Mouse (Mus musculus): Measurements from ENCODE around the gene Sco2.

Gene Sco2

DNA sequence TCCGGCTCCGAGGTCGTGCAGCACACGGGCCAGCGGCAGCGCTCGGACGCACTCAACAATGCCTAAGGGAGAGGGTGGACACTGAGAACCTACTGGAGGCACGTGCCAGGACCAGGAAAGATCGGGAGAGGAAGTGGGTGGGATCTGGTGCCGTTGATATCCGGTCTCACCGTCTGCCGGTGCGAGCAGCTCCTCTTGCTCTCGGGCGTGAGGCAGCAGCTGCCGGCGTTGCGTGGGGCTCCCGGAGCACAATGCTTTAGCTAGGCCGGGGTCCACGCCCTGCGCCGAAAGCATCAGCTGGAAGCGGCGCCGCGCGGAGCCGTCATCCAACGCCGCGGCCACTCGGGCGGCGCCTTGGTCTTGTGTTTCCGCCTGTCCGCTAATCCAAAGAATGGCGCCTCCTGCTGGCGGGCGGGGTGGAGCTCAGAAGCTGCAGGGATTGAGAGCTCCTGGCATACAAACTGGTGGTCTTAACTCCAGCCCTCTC lies at the start of gene Sco2:
Gene Sco2 (minus strand): TSS at position 85 of the 487 bp plus-strand sequence.
- in situ Hi-C loops (cut with MboI, MseI): loop anchor here (5.0 kb wide), 1 partner anchor 53 kb away; the partner anchor contains the start of genes C730034F03Rik, Chkb, Cpt1b and Gm44502

GRCm38 (mm10) chr15:89421938-89422337 lies 48.3 kb upstream of the Sco2 start:
- in situ Hi-C loops (cut with MboI, MseI): no loop called here

GRCm38 (mm10) chr15:89415282-89415681 lies 41.6 kb upstream of the Sco2 start:
- in situ Hi-C loops (cut with MboI, MseI): no loop called here

- in situ Hi-C loops (cut with MboI, MseI): no loop called here
Measured at GRCm38 (mm10) chr15:89410118-89410517, 36.5 kb upstream of the Sco2 start, which contains the start of gene Syce3. Gene Syce3, minus strand, starts transcription at chr15:89410503.

- in situ Hi-C loops (cut with MboI, MseI): no loop called here
Measured at GRCm38 (mm10) chr15:89406691-89407090, 33.0 kb upstream of the Sco2 start.

GRCm38 (mm10) chr15:89404831-89405623 lies 31.4 kb upstream of the Sco2 start:
- in situ Hi-C loops (cut with MboI, MseI): no loop called here

DNA sequence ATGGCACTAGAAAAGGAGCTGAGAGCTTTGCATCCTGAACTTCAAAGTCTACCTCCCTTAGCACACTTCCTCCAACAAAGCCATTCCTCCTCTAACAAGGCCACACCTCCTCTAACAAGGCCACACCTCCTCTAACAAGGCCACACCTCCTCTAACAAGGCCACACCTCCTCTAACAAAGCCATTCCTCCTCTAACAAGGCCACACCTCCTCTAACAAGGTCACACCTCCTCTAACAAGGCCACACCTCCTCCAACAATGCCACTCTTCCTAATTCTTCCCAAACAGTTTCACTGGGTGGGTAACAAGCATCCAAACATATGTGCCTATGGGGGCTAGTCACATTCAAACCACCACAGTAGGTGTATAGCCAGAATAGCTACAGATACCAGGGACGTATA lies 28.8 kb upstream of the Sco2 start:
- in situ Hi-C loops (cut with MboI, MseI): no loop called here

DNA sequence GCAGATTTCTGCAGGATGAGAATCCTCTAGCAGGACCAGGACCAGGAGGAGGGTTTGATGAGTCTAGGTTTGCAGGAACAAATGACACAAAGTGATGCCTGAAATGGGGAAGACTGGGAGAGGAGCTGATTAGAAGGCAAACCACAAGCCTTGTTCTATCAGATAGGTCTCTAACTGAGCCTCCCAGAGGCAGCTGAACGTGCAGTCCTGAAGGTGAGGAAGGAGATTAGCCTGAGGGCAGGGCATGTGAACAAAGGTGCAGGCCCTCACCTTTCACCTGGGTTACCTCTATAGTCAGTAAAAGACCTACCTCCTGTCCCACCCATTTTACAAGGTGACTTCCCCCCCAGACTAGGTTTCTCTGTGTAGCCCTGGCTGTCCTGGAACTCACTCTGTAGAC lies 26.1 kb upstream of the Sco2 start:
- in situ Hi-C loops (cut with MboI, MseI): no loop called here

- in situ Hi-C loops (cut with MboI, MseI): no loop called here
Measured at GRCm38 (mm10) chr15:89398146-89398545, 24.5 kb upstream of the Sco2 start.

GRCm38 (mm10) chr15:89396883-89397282 lies 23.2 kb upstream of the Sco2 start:
- in situ Hi-C loops (cut with MboI, MseI): no loop called here

DNA sequence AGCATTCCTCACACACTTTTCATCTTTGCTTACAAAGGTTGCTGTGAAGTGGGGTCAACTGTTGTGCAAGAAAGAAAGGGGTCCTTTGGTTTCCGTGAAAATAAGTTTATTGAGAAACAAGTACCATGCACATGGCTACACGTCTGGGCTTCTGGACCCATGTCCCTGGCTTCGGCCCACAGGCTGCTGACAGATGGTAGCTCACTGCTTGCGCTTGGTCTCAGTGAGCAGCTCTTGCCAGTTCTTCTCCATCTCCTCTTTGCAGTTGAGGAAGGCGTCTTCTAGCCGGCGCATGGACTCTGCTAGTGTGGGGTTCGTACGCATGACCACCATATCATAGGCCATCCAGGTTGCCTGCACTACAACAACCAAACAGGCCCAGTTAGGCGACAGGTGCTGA lies 16.4 kb upstream of the Sco2 start:
- in situ Hi-C loops (cut with MboI, MseI): no loop called here

- in situ Hi-C loops (cut with MboI, MseI): no loop called here
Measured at GRCm38 (mm10) chr15:89387127-89387526, 13.5 kb upstream of the Sco2 start.

DNA sequence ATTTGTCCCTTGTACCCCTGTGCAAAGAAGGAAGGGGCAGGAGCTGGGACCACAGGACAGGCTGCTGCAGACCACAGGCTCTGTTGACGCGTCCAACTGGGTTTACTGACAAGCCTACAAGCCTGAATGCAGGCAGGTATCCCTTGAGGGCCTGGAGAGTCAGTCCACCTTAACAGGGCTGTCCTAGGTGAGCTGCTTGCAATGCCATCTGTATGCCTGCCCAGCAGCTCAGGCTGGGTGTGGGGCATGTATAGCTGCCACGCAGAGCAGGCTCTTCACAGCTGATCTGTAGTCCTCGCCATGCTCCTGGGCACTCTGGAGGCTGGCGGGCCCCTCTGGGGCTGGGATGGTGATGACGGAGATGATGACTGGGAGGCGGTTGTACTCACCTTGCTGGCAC lies 11.0 kb upstream of the Sco2 start, which contains the start of gene Klhdc7b:
Gene Klhdc7b (plus strand): TSS at position 301 of the 400 bp plus-strand sequence.
- in situ Hi-C loops (cut with MboI, MseI): no loop called here

DNA sequence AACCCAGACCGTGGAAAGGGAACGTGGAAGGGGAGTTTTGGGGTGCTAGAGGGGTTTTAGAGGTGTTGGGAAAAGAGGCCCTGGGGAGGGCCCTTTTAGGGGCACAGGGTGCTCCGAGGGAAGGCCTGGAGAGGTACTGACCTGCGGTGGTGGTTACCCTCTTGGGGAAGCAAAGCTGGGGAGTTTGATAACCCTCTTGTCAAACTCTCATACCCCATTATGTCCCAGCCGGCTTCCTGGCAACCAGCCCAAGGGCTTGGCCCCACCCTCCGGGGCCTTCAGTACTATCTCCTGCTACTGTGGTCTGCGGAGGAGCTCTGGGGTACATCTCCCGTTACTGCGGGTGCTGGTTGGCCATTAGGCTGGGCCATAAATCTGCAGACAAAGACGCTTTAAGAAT lies 5.8 kb upstream of the Sco2 start:
- in situ Hi-C loops (cut with MboI, MseI): no loop called here

DNA sequence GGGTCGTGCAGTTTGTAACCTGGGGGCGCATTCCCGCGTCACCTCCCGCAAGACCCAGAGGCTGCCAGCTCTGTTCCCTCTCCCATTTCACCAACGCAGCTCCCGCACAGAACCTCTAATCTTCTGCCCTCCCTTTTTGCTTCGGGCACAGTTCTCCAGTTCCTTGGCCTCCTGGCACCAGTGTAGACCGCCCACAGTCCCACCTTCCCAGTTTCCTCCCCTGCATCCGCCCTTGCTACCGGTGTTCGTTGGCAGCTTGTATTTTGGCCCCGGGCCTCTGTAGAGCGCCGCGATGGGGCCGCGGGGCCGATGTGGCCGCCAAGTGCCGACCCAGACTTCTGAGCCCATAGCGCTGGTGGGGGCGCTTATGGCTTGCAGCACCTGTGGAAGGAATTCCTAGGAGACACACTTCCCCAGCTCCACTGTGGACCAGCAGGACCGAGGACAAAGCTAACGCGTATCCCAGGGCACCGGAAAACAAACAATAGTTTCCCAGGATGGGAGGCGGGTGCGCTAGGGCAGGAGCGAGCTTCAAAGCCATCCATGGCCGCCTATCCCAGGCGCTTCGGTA lies 5.3 kb upstream of the Sco2 start, which contains the start of gene Odf3b:
Gene Odf3b (minus strand): TSS at position 452 of the 571 bp plus-strand sequence.
- in situ Hi-C loops (cut with MboI, MseI): no loop called here

- in situ Hi-C loops (cut with MboI, MseI): no loop called here
Measured at GRCm38 (mm10) chr15:89377938-89378828, 4.5 kb upstream of the Sco2 start.

DNA sequence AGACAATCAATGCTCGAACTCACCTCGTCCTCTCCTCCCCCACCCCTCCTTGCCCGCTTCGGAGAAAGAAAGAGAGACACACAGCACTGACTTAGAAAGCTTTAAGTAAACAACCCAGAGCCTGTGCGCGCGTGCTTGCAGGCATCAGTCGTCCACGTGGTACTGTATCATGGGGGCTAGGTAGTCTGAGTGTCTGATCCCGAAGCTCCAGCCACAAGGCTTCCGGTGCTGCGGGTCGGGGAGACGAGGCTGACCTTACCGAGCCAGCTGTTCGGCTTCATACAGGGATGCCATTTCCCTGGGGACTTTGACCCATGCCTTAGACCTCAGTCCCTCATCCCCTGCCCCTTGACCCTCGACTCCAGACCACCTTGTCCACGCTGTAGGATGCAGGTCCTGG lies 3.7 kb upstream of the Sco2 start:
- in situ Hi-C loops (cut with MboI, MseI): no loop called here

GRCm38 (mm10) chr15:89376957-89377356 lies 3.3 kb upstream of the Sco2 start, which contains the start of gene Tymp:
Gene Tymp, minus strand, starts transcription at chr15:89377039.
- in situ Hi-C loops (cut with MboI, MseI): no loop called here

GRCm38 (mm10) chr15:89376040-89376439 lies 2.4 kb upstream of the Sco2 start:
- in situ Hi-C loops (cut with MboI, MseI): no loop called here

DNA sequence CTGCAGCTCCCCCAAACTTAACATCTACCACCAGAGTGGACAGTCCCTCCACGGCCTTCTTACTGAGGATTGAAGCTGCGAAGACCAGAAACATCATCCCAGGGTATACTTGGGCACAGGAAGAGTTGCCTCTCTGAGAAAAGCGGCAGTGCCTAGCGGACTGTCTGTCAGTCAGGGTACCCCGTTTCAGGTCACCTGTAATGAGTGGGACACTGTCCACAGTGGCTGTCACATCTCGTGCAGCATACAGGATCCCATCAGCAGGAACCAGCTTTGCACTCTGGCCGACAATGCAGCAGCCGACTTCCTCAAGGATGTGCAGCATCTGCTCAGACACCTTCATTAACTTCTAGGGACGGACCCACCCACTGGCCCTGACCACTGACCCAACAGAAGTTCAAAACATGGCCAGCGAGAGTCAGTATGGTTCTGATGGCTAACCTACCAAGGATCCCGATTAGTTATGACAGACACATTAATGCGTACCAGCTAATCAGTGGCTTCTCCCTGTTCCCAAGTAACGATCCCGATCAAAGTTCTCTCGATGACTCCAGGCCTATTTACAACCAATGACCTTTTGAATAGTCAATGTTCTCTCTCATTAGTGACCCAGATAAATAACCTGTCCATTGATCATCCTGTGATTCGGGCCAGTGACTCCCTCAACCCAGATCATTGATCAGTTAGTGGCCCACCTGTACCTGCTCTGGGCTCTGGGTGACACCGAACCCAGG lies 1.3 kb upstream of the Sco2 start:
- in situ Hi-C loops (cut with MboI, MseI): loop anchor here (5.0 kb wide), 1 partner anchor 52 kb away; the partner anchor contains the start of genes C730034F03Rik, Chkb, Cpt1b and Gm44502

DNA sequence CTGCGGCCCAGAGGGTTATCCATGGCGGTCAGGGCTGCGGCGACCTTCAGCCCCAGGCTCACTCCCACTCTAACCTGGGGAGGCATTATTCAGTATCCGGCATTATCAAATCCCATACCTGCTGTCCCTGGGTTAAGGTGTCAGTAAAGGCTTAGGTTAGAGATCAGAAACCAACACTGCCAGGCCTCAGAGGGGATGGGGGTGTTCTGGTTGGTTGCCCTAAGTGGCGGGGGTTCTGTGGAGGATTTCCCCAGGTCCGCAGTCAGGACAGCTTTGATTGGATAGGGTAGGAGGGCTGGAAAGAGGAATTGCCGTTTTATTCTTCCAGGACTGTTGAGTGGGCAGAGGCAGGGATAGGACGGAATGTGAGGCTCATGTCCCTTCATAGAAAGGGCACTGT lies 694 bp upstream of the Sco2 start:
- in situ Hi-C loops (cut with MboI, MseI): loop anchor here (5.0 kb wide), 1 partner anchor 53 kb away; the partner anchor contains the start of genes C730034F03Rik, Chkb, Cpt1b and Gm44502

Measured in T-helper 1 cell (primary cell).